Mouse (Mus musculus) NIH3T3 (cell line): Measurements from ENCODE around the gene Itsn1.

Source experiments
- DNase-seq: peaks from one replicate; pipeline ENCODE4 v3.0.0-alpha.2; 2012; ENCODE audit warnings: low read depth

The Itsn1 gene

GRCm38 (mm10) chr16:91729066-91729482, at the start of gene Itsn1:
Gene Itsn1, plus strand, starts transcription at chr16:91729281.
- peak; percentile 98 for DNase-seq

DNA sequence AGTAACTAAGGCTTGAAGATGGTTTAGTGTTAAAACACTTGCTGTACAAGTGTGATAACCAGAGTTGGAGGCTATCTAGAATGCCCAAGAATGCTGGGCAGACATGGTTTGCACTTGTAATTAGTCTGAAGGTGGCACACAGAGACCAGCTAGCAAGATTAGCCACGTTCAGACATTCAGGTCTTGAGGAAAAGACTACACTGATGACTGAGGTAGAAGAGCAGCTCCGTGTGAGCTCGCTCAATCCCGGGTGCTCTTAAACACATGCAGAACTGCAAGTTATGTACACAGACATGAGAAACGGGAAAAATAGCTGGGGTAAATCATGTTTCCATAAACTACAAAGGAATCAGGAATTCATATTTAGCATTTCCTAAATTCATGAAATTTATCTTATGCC, 48.4 kb upstream of the Itsn1 start:
- DNase-seq: no peak

GRCm38 (mm10) chr16:91685526-91685925, 43.6 kb upstream of the Itsn1 start:
- DNase-seq: no peak

GRCm38 (mm10) chr16:91686369-91686768, 42.7 kb upstream of the Itsn1 start:
- no peak for DNase-seq

DNA sequence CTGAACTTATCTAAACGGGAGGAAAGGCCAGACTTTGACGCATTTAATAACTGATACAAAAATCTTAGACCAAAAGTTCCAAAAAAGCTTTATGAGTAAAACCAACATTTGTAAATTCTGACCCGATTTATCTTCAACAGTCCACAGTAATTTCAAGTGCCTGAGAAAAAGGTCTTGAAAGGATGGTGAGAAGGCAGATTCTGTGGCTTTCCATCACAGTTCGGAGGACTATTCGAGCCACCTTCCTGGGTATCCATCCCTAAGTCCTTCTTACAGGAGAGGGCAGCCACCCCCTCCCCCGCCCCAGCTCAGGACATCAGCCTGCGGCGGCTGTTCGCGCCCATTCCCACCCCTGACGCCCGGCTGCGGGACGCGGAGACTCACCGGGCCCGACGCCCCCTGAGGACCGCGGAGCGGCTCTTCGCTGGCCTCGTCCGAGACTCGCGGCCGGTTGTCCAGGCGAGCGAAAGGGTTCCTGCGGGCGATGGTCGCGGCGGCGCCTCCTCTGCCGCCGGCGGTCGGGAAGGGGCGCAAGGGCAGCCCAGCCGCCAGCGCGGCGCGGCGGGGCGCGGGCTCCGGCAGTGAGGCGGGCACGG, 41.0 kb upstream of the Itsn1 start:
- no peak for DNase-seq

GRCm38 (mm10) chr16:91688619-91689334, 40.3 kb upstream of the Itsn1 start, which contains the start of gene Donson:
Gene Donson, minus strand, starts transcription at chr16:91688770.
- peak; percentile 94 for DNase-seq

DNA sequence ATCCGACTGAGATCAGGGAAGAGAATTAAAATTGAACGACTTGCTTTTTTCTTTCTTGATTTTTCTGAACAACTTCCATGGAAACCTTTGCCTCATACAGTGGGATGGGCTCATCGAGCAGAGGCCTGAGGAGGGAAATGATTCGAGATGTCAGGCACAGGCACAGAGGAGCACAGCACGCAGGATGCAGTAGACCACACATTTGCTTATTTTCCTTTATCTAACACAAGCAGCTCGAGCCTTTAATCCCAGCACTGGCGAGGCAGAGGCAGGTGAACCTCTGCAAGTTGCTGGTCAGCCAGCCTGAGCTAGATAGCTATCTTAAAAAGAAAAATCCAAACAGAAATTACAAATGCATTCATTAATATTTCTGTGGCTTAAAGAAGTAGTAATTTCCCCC, 39.3 kb upstream of the Itsn1 start:
- no peak for DNase-seq

- peak; percentile 84 for DNase-seq
Measured at GRCm38 (mm10) chr16:91694455-91695084, 34.5 kb upstream of the Itsn1 start.

DNA sequence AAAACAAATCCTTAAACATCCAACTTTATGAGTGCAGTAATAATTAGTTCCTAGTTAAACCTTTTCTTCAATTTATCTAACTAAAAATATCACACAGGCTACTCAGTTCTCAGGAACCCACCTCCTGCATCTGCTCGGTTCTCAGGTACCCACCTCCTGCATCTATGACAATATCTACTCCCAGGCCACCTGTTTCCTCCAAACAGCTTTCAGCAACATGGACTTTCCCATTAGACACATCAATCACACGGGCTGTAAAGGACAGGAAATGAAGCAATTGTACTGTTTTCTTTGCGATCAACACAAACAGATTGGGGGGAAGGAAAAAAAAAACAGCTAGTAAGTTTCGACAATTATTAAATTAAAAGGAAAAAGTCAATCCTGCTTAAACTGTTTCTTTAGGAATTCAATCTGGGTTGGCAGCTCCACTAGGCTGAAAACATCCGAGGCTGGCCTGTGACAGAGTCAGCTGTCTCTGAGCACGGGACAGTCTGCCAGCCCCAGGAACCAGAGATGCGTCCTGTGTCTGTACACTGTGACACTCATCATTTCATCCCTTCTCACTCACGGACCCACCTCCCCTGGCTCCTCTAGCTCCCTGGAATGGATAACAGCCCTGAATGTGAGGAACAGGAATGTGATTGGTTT, 33.8 kb upstream of the Itsn1 start:
- DNase-seq: no peak

- DNase-seq: no peak
Measured at GRCm38 (mm10) chr16:91698995-91699394, 30.1 kb upstream of the Itsn1 start.

DNA sequence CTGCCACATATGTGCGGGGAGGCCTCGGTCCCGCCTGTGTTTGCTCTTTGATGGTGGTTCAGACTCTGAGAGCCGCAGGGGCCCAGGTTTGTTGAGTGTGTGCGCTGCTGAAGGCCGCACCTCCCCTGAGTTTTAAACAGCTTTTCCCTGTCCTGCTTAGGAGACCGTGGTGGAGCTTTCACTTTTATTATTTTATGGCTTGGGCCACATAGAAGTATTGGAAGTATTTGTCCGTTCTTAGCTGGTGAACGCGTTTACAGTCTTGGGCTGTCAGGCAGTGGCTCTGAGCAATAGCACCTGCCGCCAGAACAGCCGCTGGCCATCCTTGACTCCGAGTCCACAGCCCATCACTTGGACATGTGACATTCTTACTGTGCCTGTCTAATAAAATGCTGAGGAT, 27.2 kb upstream of the Itsn1 start:
- DNase-seq: no peak

- DNase-seq: no peak
Measured at GRCm38 (mm10) chr16:91702771-91703188, 26.3 kb upstream of the Itsn1 start.

- peak; percentile 47 for DNase-seq
Measured at GRCm38 (mm10) chr16:91704603-91705340, 24.3 kb upstream of the Itsn1 start.

DNA sequence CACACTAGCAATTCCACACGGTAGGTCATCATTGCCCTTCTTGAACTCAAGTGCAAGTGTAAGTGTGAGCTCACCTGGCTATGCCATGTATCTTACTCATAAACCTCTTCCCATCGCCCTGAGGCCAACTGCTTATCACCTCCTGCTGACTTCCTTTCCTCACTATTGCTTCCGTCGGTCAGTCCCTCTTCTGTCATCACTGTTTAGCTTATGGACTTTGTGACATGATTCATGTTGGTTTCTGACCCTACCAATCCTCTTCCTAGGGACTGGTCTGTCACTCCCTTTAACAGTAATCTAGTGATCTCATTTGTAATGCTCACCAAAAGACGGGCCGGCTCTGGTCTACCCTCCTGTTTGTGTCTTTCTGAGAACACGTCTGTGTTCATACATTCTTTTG, 18.8 kb upstream of the Itsn1 start:
- no peak for DNase-seq

DNA sequence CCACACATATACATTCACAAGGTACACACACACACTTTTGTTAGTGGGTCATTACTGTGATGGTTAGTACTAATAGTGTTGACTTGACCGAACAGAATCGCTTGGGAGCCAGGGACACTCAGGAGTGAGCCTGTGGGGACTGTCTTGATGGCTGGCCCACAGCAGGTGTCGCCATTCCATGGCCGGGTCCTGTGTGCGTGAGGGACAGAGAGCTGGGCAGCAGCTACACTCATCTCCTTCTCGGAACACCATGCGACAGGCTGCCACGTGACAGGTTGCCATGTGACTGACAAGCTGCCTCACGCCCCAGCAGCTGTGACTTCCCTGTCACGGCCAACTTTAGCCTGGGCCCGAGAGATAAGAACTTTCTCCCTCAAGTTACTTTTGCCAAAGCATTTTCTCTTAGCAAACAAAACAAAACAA, 12.1 kb upstream of the Itsn1 start:
- DNase-seq: no peak

- no peak for DNase-seq
Measured at GRCm38 (mm10) chr16:91717399-91717798, 11.7 kb upstream of the Itsn1 start.

GRCm38 (mm10) chr16:91724247-91724646, 4.8 kb upstream of the Itsn1 start:
- peak; percentile 60 for DNase-seq

GRCm38 (mm10) chr16:91727433-91727832, 1.6 kb upstream of the Itsn1 start:
- DNase-seq: peak; percentile 52

DNA sequence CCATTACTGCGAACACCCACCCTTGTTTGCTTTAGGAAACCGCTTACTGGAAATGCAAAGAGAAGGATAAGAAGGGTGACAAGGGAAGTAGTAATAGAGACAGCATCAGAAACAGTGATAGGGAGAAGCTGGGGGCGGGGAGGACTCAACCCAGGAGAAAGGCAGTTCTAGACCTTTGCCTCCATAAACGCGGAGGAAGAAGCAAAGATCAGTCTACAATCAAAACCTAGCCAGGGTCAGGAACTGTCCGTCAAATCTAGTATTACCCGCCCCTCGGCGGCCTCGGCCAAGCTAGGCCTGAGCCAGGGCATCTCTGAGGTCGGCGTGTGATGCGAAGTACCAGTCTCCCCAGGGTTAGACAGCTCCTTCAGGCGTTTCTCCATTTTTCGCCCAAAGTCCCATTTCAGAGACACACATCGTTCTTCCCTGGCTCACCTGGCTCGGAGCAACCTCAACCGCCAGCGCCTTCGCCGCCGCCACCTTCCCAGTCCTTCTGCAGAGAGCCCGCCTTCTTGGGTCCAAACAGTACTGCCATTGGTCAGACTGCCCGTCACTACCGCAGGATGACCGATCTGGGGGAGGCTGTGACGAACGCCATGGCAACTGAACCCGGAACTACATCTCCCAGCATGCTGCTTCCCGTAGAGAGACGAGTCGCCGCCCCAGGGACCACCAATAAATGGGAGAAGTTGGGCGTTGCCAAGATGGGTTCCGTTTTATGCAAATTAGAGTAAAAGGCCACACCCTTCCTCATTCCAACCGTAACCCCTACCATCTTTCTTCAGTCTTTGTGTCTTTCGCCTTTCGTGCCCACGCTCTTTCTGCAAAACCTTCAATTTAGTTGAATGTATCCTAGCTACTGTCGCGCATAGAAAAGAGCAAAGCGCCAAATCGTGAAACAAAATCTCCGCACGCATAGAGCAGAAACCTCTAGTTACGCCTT, 687 bp upstream of the Itsn1 start, which contains the start of gene Cryzl1:
Gene Cryzl1 (minus strand): TSS at position 853 of the 943 bp plus-strand sequence.
- peak; percentile 98 for DNase-seq

DNA sequence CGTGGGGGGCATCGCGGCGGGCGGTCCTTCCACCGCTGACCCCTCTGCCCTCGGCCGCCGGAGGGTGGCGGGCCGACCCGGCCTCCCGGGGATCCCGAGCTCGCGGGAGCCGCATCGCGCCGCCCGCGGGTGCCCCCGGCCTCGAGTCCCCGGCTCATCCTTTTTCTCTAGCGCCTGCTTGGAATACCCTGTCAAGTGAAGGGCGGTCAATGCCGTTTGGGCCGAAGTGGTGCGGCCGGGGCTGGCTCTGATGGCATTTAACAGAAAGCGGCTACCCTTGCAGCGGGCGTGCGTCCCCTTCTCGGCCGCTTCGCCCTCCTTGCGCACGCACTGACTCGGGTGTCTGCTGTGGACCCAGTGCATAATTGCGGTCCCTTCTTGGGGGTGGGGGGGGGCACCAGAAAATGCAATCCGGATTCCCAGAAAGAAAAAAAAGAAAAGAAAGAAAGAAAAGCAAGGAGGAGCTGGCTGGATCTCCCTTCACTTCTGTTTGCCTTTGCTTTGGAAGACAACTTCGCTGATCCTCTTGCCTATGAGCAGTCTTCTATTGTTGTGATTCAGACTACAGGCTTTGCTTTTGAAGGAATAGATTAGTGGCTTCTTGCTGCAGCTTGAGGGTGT, 850 bp downstream of the Itsn1 start:
- peak; percentile 50 for DNase-seq
